Mouse (Mus musculus): ENCODE data around the gene Apoc1.

- TF ChIP-seq CTCF (IDR thresholded peaks at IDR 0.05; ENCODE audit: low read depth) (no peak), EP300 (optimal IDR thresholded peaks at IDR 0.05) (no peak)
Measured at GRCm38 (mm10) chr7:19717346-19717745, 24.9 kb upstream of the Apoc1 start.
